Mouse (Mus musculus) bone marrow, adult 2 months (tissue): Measurements from ENCODE around the gene Tlx3. TPM values are rescaled to one million over a fixed set of nuclear protein-coding genes. Genes with fewer than 3 reads are reported as not detected.

Experiments used
- H3K27ac ChIP-seq: fragments of 200-500 bp; 2 replicates; pipeline ENCODE4 v1.5.1; 2012; ENCODE audit warnings: low read depth, mild to moderate bottlenecking, control low read depth, inconsistent platforms, low read length; ENCODE audit not compliant: control insufficient read depth, poor library complexity, insufficient read depth
- H3K4me1 ChIP-seq: fragments of 200-500 bp; 2 replicates; pipeline ENCODE4 v1.6.1; 2011; ENCODE audit warnings: low read length; ENCODE audit not compliant: control insufficient read depth, insufficient read depth
- H3K4me3 ChIP-seq: fragments of 200-500 bp; replicated peaks from 2 replicates; pipeline ENCODE3; 2011; ENCODE audit warnings: mild to moderate bottlenecking, low read depth, low read length, control low read depth; ENCODE audit not compliant: control insufficient read depth
- CTCF ChIP-seq: fragments of 200-500 bp; IDR thresholded peaks from 2 replicates; pipeline ENCODE4 v1.5.1; 2011; ENCODE audit warnings: low read length, control low read depth; ENCODE audit not compliant: control insufficient read depth, insufficient read depth
- POLR2A ChIP-seq: fragments of 200-500 bp; IDR thresholded peaks from 2 replicates; pipeline ENCODE4 v1.6.1; 2011; ENCODE audit warnings: low read depth, mild to moderate bottlenecking, control low read depth, low read length, borderline replicate concordance; ENCODE audit not compliant: control insufficient read depth
- WGBS: fragments of 180-500 bp; shearing (Covaris S2); methylation state at CpG from one replicate; pipeline ENCODE4 v1.1.7; 2018; 5-methylcytosine and 5-hydroxymethylcytosine counted together
- polyA plus RNA-seq: library from polyadenylated mRNA; stranded (reverse); fragments of >200 nt; gene quantifications from 2 replicates; pipeline ENCODE4 v1.2.4, GENCODE M21; 2011; ENCODE audit warnings: low replicate concordance; ENCODE audit not compliant: missing spikeins, insufficient read depth, insufficient read length

The Tlx3 gene
- polyA plus RNA-seq, 1 experiment = not detected

DNA sequence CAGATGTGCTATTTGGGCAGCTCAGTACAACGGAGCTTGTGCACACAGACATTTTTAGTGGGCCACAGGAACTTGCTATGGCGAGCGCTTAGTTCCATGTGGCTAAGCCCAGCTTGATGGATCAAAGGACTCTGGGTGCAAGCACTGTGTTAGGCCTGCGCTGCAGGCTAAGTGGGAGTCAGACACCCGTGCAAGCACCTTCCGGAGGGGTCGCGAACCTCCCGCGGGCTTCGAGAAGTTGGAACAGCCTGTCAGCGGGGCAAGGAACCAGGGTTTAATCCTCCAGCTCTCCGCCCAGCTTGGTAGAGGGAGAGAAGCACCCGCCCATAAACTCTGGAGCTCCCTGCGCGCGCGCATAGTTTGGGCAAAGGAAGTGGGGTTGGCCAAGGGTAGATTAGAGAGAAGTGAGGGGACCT is 22.7 kb downstream of the Tlx3 start:
- WGBS = 12% methylated on average over 18 of the region's 18 CpGs
- TF ChIP-seq CTCF (no peak), POLR2A (no peak)
- Histone ChIP-seq H3K27ac (no peak overlapping the region), H3K4me3 (no peak overlapping the region), H3K4me1 (no peaks in the 10 kb centered on the region)

DNA sequence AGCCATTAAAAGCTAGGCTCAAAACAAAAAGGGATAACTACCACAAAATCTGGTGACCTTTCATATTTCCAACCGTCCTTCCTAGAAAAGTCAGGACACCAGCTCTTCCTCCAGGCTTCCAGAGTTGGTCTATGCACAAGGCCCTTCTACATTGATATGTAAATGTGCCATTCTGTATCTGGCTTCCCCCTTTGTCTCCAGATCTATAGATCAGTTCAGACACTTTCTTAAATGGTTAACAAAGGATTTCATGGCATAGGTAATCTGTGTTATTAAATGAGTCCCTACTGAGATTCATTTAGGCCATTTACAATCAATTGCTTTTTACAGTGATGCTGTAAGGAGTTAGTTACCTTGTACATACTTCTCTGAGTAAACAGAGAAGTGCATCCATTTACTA is 23.6 kb downstream of the Tlx3 start:
- 77% methylated on average over 1 of the region's 1 CpGs for WGBS
- H3K4me3 ChIP-seq = no peak overlapping the region
- no peak overlapping the region for H3K27ac ChIP-seq
- H3K4me1 ChIP-seq = no peaks in the 10 kb centered on the region
- no peak for TF ChIP-seq CTCF
- no peak for TF ChIP-seq POLR2A

DNA sequence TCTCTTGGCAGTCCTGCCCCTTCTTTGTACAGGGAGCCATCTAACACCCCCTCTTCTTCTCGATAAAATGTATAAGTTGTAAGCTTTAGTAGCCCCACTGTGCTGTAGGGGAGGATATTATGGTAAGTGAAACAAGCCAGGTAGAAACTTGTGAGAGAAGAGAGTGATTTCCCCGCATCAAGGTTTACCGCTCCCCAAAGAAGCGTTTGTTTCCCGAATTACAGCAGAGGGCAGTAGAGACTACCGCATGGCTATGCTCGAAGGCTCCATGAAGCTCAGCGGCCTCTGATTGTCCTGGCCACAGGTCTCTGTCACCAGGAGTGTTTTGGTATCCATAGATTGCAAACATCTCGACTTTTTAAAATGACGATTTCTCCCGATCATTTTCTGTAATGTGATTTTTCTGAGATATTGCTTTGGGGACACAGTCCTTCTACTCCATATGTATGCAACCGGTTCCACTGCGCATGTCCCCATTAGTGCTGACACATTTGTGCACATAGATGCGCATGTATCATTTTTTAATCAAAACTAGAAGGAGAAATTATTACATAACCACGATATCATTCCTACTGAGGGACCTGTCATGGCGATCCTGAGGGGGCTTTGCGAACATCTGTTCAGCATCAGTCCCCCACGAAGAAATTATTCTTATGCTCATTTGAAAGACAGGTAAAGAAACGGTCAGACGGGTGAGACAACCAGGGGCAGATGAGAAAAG is 26.7 kb downstream of the Tlx3 start:
- Histone ChIP-seq H3K27ac (no peak overlapping the region), H3K4me1 (no peaks in the 10 kb centered on the region), H3K4me3 (no peak overlapping the region)
- TF ChIP-seq CTCF (peak; percentile 42; the same call in 1 of the 2 replicates), POLR2A (no peak)
- WGBS = 34% methylated on average over 20 of the region's 20 CpGs

DNA sequence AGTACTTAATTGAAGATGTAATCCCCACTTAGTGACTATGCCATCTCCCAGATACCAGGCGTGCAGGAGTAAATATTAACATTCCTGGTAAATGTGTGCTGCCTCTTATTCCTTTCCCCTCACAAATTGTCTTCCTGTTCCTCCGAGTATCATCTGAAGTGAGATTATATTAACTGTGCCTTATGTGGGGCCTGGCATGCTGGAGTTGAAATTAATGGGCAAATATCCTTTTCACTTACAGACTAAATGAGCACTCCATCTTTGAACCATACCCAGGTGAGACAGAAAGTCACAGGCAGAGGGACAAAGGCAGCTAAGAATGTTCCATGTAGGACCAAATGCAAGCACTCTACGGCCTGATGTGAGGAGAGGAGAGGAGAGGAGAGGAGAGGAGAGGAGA is 27.6 kb downstream of the Tlx3 start:
- WGBS = 74% methylated on average over 2 of the region's 3 CpGs
- Histone ChIP-seq H3K4me1 (no peaks in the 10 kb centered on the region), H3K4me3 (no peak overlapping the region), H3K27ac (no peak overlapping the region)
- TF ChIP-seq POLR2A (no peak), CTCF (no peak)

DNA sequence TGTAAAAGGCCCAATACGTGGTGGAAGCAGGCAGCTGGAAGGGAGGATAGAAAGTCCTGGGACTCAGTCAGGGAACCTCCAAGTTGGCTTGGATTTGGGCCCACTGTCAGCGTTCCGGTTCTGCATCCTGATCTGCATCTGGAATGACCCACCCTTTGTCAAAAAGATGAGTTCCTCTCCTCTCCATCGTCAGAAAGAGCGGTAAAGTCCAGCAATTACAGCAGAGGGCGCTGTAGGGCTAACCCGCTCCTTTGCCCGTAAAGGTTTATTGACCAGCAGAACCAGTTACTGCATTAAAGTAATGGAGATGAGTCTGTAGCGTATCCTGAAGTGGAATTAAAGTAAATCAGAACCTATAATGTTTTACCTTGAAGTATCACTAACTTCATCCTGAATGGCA is 32.9 kb downstream of the Tlx3 start:
- no peak overlapping the region for H3K27ac ChIP-seq

DNA sequence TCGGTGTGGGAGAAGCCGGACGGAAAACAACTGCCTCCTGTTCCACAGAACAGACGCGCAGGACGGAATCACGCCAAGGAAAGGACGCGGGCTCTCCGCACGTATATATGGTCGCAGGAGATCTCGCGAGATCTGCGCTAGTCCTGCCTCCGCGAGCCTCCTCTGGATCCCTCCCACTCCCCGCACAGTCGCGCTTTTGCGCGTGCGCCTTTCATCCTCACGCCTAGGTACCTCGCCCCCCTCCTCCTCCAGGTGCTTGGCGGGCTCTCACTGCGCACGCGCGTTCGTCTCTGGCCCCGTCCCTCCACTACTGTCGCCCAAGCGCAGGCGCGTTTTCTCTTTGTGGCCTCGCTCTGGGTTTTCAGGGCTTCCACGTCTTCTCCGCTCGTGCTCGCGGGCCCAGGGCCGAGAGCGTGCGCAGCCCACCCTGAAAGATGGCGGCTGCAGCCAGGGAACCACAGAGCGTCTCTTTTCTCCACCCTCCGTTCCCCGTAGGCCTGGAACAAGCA is 40.3 kb downstream of the Tlx3 start, which contains the start of gene Npm1:
TSS of gene Npm1 (minus strand) at position 209 of the 509 bp plus-strand sequence.
- TF ChIP-seq POLR2A (peak; percentile 91), CTCF (no peak)
- Histone ChIP-seq H3K4me3 (peak within 1 kb of the TSS; percentile 80), H3K4me1 (no peaks in the 10 kb centered on the region; the same call in 1 of the 2 replicates), H3K27ac (peak within 1 kb of the TSS; percentile 79)
- 4% methylated on average over 49 of the region's 49 CpGs for WGBS

More for the DNA sequence above, 32.9 kb downstream of the Tlx3 start:
- H3K4me1 ChIP-seq = no peaks in the 10 kb centered on the region
- TF ChIP-seq CTCF (peak; percentile 74), POLR2A (no peak)
- 13% methylated on average over 9 of the region's 9 CpGs for WGBS
- H3K4me3 ChIP-seq = no peak overlapping the region

DNA sequence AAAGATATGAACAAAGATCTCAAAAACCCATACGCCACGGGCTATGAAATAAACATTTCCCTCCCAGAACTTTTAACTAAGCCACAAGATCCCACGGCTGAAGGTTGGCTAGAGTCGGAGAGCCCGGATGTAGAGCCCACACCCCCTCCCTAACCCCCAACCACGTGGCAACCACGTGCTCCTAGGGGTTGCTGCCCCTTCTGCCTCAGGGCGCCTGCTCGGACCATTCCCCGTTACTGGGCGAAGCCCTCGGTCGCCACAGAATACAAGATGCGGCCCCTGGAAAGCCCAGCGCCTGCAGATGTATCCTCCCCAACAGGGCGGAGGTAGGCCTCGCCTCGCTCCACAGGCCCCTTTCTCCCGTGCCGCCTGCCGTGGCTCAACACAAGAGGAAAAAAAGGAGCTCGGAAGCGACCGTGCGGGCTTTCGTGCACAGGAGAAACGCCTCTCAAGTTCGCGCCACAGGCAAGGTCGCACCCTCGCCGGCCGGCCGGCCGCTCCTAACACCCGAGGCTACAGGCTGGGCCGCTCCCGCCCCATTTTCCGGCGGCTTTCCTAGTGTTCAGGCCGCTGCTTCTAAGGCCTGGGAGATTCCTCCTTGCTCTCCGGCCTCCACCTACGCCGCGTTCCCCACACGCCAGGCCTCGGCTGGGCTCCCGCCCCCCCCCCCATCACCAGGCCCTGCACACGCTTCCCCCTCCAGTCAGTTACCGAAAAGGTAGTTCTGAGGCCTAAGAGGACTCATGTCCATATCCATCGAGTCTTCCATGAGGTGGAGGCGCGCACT is 41.0 kb downstream of the Tlx3 start:
- H3K4me1 ChIP-seq = no peaks in the 10 kb centered on the region; the same call in 1 of the 2 replicates
- H3K4me3 ChIP-seq = peak overlapping the region; percentile 80
- TF ChIP-seq POLR2A (no peak), CTCF (no peak)
- 3% methylated on average over 53 of the region's 53 CpGs for WGBS
- peak overlapping the region; percentile 52 for H3K27ac ChIP-seq

DNA sequence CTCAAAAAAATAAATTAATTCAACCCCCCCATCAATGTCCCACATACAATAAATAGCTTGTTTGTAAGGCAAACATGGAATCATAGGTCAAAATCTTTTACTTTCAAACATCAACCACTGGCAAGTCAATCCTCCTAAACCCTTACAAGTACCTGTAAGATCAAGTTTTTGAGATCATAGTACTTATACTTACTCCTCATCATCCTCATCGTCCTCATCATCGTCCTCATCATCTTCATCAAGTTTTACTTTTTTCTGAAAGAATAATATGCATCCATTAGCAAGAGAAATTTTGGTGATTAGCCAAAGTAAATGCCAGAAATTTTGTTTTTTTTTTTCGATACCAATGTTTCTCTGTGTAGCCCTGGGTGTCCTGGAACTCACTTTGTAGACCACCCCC is 43.6 kb downstream of the Tlx3 start:
- H3K27ac ChIP-seq = no peak overlapping the region
- no peak for TF ChIP-seq POLR2A
- H3K4me3 ChIP-seq = no peak overlapping the region
- WGBS = 86% methylated on average over 3 of the region's 3 CpGs
- H3K4me1 ChIP-seq = no peaks in the 10 kb centered on the region; the same call in 1 of the 2 replicates
